Mouse (Mus musculus) left cerebral cortex, postnatal 10 days (tissue): ENCODE data around the gene Tex22. TPM values are rescaled to one million over a fixed set of nuclear protein-coding genes. Genes with fewer than 3 reads are reported as not detected.

Source experiments
- DNase-seq, 2 experiments: peaks; one replicate each; pipeline ENCODE4 v3.0.0; 2021 to 2022; ENCODE audit warnings: low spot score in 2 of 2, mixed read lengths in 1 of 2; ENCODE audit errors: extremely low spot score in 1 of 2
- intact Hi-C: fragments of 180-260 bp; cut with DNase I; formaldehyde crosslinking; loops from one replicate; pipeline ENCODE4 v1.15.1; 2025
- total RNA-seq, 2 experiments: library from RNA; stranded (reverse); gene quantifications; 2 replicates each; pipeline ENCODE4 v1.2.3; 2021

The Tex22 gene
- total RNA-seq = under 1 TPM; 0.41 to 0.73 TPM

- intact Hi-C loops = loop anchor here (5.0 kb wide), 1 partner anchor 57 kb away; no protein-coding TSS in a partner anchor
- DNase-seq = peak; percentile 85 to 92
Measured at GRCm38 (mm10) chr12:113074329-113075062, at the start of gene Tex22. Gene Tex22 (plus strand): TSS chr12:113074502.

DNA sequence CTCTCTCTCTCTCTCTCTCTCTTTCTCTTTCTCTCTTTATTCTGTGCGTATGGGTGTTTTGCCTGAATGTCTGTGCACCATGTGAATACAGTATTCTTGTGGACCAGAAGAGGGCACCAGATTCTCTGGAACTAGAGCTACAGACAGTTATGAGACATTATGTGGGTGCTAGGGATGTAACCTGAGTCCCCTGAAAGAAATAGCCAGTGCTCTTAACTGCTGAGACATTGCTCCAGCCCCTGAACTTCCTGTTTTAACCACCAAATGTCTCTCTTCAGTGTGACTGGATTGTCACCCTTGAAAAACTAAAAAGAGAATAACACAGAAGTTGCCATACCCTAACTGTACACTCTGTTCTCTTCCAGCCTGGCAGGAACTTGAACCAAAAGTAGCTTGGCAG is 47.7 kb upstream of the Tex22 start:
- no peak for DNase-seq
- intact Hi-C loops = no loop called here

DNA sequence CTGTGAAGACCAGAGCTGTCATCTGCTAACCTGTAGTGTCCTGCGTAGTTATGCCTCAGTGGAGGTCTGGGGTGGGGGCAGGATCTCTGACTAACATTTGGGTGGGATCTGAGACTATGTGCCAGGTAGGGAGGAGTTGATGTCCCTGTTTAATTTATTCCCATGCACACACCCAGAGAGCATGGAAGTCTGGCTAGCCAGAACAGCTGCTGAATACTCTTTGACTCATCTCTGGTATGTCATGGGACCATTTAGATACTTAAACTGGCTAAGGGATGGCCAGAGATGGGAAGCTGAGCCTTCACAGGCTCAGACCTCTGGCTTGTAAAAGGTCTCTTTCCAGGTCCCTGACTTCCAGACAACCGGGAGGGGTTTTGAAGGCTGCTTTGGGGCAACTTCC is 46.8 kb upstream of the Tex22 start:
- no peak for DNase-seq
- intact Hi-C loops = no loop called here

GRCm38 (mm10) chr12:113028067-113028466 is 46.2 kb upstream of the Tex22 start:
- intact Hi-C loops = no loop called here
- no peak for DNase-seq

GRCm38 (mm10) chr12:113028898-113029297 is 45.4 kb upstream of the Tex22 start:
- DNase-seq = no peak
- intact Hi-C loops = no loop called here

GRCm38 (mm10) chr12:113030046-113030445 is 44.3 kb upstream of the Tex22 start:
- intact Hi-C loops = no loop called here
- no peak for DNase-seq

DNA sequence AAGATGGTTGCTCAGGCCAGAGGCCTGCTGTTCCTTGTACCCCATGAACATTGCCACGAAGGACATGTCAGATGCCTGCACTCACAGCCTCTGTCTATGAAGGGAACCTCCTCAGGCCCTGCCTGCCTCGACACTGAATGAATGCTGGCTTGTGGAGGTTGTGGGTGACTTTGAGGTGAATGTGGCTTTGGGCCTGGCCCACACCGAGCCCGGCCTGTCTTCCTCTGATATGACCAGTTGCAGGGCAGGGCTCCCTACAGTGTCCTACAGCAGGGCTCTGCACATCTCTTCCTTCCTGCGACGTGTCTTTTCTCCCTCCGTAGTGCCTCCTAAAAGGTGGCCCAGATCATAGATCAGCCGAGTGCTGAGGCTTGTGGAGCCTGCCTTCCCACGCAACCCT is 43.3 kb upstream of the Tex22 start:
- intact Hi-C loops = no loop called here
- no peak for DNase-seq

- no peak for DNase-seq
- intact Hi-C loops = no loop called here
Measured at GRCm38 (mm10) chr12:113031441-113031840, 42.9 kb upstream of the Tex22 start.

- DNase-seq = no peak
- intact Hi-C loops = no loop called here
Measured at GRCm38 (mm10) chr12:113032296-113033250, 41.7 kb upstream of the Tex22 start.

GRCm38 (mm10) chr12:113035093-113035492 is 39.2 kb upstream of the Tex22 start:
- no peak for DNase-seq
- intact Hi-C loops = no loop called here

- DNase-seq = no peak
- intact Hi-C loops = no loop called here
Measured at GRCm38 (mm10) chr12:113036996-113037395, 37.3 kb upstream of the Tex22 start.

- no peak for DNase-seq
- intact Hi-C loops = no loop called here
Measured at GRCm38 (mm10) chr12:113038414-113038813, 35.9 kb upstream of the Tex22 start.

DNA sequence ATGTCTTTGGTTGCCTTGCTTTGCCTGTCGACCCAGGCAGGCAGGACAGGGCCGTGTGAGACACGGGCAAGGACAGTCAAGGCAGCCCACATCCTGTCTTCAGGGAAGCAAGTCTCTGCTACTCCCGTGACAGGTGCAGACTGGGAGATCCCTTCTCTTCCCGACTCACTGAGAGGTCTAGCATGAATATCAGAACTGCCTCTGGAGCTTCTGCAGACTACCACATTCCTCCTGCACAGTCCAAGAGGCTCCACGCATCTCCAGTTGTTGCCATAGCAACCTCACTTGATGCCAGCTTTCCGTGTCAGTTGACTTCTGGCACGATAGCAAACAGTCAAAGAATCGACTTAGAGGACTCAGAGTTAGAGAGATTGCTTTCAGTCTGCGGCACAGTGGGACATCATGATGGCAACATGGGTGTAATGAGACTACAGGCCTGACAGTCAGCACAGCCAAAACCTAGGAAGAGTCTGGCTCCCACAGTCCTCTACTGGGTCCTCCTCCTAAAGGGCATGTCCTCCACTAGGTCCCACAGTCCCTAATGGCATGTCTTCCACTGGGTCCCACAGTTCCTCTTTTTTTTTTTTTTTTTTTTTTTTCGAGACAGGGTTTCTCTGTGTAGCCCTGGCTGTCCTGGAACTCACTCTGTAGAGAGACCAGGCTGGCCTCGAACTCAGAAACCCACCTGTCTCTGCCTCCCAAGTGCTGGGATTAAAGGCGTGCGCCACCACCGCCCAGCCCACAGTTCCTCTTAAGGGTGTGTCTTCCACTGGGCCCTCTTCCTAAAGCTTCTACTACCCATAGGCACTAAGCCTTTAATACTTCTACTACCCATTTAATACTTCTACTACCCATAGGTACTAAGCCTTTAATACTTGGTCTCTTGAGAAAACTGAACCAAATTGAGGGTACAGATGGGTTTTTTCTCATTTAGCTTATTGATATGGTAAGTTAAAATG is 32.5 kb upstream of the Tex22 start:
- DNase-seq = peak; percentile 55 to 66
- intact Hi-C loops = no loop called here

DNA sequence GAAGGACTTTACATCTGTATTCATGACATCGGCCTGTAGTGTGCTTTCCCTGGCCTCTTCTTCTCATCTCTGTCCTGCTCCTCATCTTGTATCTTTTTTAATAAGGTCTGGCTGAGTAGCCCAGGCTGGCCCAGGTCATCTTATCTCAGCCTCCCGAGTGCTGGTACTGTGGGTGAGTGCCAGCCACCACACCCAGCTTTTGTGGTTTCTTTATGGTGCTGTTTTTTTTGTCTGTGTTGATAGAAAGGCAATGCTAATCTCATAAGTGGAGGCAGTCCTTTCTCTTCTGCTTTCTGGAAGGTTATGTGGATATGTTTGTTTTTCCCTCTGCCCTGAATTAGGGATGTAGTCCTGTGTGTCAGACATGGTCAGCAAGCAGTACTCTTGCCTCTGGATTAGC is 31.8 kb upstream of the Tex22 start:
- DNase-seq = no peak
- intact Hi-C loops = no loop called here

DNA sequence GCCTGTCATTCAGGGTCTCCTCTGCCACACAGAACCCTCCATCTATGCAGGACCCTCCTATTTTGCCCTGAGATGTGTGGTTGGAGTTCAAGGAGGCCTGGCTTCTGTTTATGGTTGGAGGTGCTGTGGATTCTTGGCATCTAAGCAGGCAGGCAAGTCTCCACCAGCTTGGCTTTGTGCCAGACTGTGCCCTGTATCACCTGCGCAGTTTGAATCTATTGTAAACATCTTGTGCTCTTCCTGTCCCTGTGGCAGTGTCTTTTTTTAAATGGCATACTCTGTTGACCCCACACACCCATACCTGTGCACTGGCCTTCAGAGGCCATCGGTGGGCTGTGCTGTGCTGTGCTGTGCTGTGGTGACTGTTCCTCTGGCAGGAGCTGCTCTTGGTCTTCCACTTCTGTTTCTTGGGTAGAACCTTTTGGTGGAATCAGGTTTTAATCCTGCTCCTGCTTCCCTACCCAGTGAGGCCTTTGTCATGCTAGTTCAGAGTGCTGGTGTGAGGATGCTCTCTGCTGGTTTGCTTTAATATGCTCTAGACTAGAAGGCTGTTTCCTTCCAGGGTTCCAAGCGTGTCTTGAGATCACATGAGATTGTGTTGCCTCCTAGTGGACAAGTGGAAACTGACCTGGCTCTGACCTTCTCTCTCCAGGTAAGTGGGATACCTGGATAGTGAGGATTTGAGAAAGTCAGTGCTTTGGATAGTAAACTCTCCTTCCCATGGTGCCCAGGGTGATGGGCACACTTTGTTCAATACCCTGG is 29.2 kb upstream of the Tex22 start:
- intact Hi-C loops = loop anchor here (5.0 kb wide), 1 partner anchor 38 kb away; no protein-coding TSS in a partner anchor
- DNase-seq = no peak

- intact Hi-C loops = loop anchor here (5.0 kb wide), 1 partner anchor 40 kb away; no protein-coding TSS in a partner anchor
- DNase-seq = no peak
Measured at GRCm38 (mm10) chr12:113046861-113047260, 27.4 kb upstream of the Tex22 start.

- intact Hi-C loops = loop anchor here (5.0 kb wide), 1 partner anchor 41 kb away; no protein-coding TSS in a partner anchor
- DNase-seq = peak in 1 of 2 experiments; percentile 40
Measured at GRCm38 (mm10) chr12:113048103-113048502, 26.2 kb upstream of the Tex22 start.

- intact Hi-C loops = loop anchor here (5.0 kb wide), 1 partner anchor 43 kb away; no protein-coding TSS in a partner anchor
- DNase-seq = no peak
Measured at GRCm38 (mm10) chr12:113049836-113050235, 24.5 kb upstream of the Tex22 start.
